Mouse (Mus musculus) cerebellum, adult 2 months (tissue): ENCODE measurements around the gene Npb.

Experiments used
- CTCF ChIP-seq: fragments of 200-500 bp; IDR thresholded peaks from 2 replicates; pipeline ENCODE4 v1.5.1; 2011; ENCODE audit warnings: low read depth, mild to moderate bottlenecking, control low read depth, low read length, moderate library complexity, borderline replicate concordance; ENCODE audit not compliant: insufficient read depth
- POLR2A ChIP-seq: fragments of 200-500 bp; IDR thresholded peaks from 2 replicates; pipeline ENCODE4 v1.6.1; 2011; ENCODE audit warnings: low read length, control low read depth, borderline replicate concordance; ENCODE audit not compliant: insufficient read depth

DNA sequence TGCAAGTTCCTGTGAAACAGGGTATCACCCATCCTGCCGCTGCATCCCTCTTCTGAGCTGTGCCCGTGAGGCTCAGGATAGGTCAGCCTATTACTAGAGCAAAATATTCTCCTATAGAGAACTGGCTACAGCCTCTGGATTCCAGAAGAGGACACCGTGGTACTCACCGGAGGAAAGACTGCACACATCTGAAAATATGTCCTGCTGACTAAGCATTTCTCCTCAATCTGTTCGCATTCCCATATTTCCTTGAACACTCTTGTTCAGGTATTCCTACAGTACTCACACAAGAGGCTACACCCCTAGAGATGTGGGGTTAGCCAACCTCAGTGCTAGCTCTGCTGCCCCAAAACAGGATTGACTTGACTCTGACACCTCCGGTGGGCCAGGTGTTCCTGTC lies 40.0 kb upstream of the Npb start:
- TF ChIP-seq CTCF = no peak
- no peak for TF ChIP-seq POLR2A
